Mouse (Mus musculus) stomach, postnatal 0 days (tissue): ENCODE results near the gene Rtn1.

Experiments
- CTCF ChIP-seq: IDR thresholded peaks from 2 replicates; pipeline ENCODE4 v1.5.1; 2016; ENCODE audit warnings: antibody characterized with exemption, low read depth, mild to moderate bottlenecking, moderate library complexity
- EP300 ChIP-seq: optimal IDR thresholded peaks from 2 replicates; pipeline ENCODE3; 2016; ENCODE audit warnings: antibody characterized with exemption

GRCm38 (mm10) chr12:72292566-72292965 lies 116.3 kb downstream of the Rtn1 start:
- TF ChIP-seq CTCF (no peak), EP300 (no peak)
